Mouse (Mus musculus) testis, postnatal 10 days (tissue): ENCODE results near the gene Gm21616.
"Not testable (repeated sequence)": the region's sequence is repeated elsewhere in the genome, so short reads cannot be mapped to it uniquely, and the experiment has no call there.

Source experiments
- DNase-seq: peaks from one replicate; pipeline ENCODE4 v3.0.0; 2021; ENCODE audit warnings: low spot score

The Gm21616 gene

DNA sequence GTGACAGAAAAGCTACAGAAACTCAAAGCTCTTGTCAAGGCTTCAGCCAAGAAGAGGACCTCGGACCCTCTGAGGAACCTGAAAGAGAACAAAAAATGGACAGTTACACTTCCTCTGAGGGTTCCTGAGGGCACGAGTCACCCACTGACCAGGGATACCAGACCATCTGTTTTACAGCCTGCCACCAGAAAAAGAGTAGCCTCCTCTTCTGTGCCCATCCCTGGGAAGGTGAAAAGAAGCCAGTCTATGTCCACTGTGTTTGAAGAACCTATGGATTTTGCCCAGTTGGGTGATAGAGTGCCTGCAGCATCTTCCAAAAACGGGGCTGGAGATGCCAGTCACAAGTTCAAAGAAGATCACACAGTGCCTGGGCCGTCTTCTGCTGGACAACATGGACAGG is at the start of gene Gm21616:
Gm21616 (plus strand) TSS at position 301 of the 400 bp plus-strand sequence.
- not testable (repeated sequence) for DNase-seq
